Mouse (Mus musculus) kidney, adult 2 months (tissue): ENCODE data around the gene Ppp4r3a. TPM values are rescaled to one million over a fixed set of nuclear protein-coding genes. Genes with fewer than 3 reads are reported as not detected.

Experiments
- DNase-seq: peaks from one replicate; pipeline ENCODE4 v3.0.0; 2021
- H3K27ac ChIP-seq: fragments of 200-500 bp; 2 replicates; pipeline ENCODE4 v1.5.1; 2012; ENCODE audit warnings: low read depth, low read length, control low read depth, inconsistent platforms; ENCODE audit not compliant: insufficient read depth
- H3K27me3 ChIP-seq: fragments of 200-500 bp; replicated peaks from 2 replicates; pipeline ENCODE4 v1.6.1; 2012; ENCODE audit warnings: mild to moderate bottlenecking, moderate library complexity, low read length, inconsistent platforms; ENCODE audit not compliant: control insufficient read depth, insufficient read depth
- H3K36me3 ChIP-seq: fragments of 200-500 bp; 2 replicates; pipeline ENCODE4 v1.6.1; 2012; ENCODE audit warnings: mild to moderate bottlenecking, moderate library complexity, low read length, inconsistent platforms; ENCODE audit not compliant: control insufficient read depth, insufficient read depth
- H3K4me1 ChIP-seq: fragments of 200-500 bp; 2 replicates; pipeline ENCODE4 v1.6.1; 2011; ENCODE audit warnings: low read length; ENCODE audit not compliant: control insufficient read depth, insufficient read depth
- H3K4me3 ChIP-seq: fragments of 200-500 bp; 2 replicates; pipeline ENCODE4 v1.5.1; 2011; ENCODE audit warnings: mild to moderate bottlenecking, low read depth, low read length, control low read depth; ENCODE audit not compliant: insufficient read depth
- CTCF ChIP-seq: fragments of 200-500 bp; conservative IDR thresholded peaks from 2 replicates; pipeline ENCODE4 v1.5.1; 2011; ENCODE audit warnings: low read depth, mild to moderate bottlenecking, control low read depth, low read length, moderate library complexity, mixed read lengths; ENCODE audit not compliant: insufficient read depth, insufficient read length
- POLR2A ChIP-seq: fragments of 200-500 bp; IDR thresholded peaks from one replicate; pipeline ENCODE4 v1.6.1; 2011; ENCODE audit warnings: low read depth, low read length, control low read depth
- WGBS: fragments of 180-500 bp; shearing (Covaris S2); methylation state at CpG from one replicate; pipeline ENCODE4 v1.1.7; 2018; 5-methylcytosine and 5-hydroxymethylcytosine counted together
- polyA plus RNA-seq: library from polyadenylated mRNA; depleted of rRNA; stranded (reverse); fragments of >200 nt; gene quantifications from 2 replicates; pipeline ENCODE4 v1.2.3, GENCODE M21; 2012

The Ppp4r3a gene
- polyA plus RNA-seq, 1 experiment: 10.4 TPM

GRCm38 (mm10) chr12:101002801-101003513 lies 80.5 kb downstream of the Ppp4r3a start:
- Histone ChIP-seq H3K27ac (peak overlapping the region; percentile 37; the same call in 1 of the 2 replicates), H3K4me3 (no peak overlapping the region), H3K4me1 (peaks cover 18% of the 10 kb centered on the region), H3K36me3 (no peaks in the 10 kb centered on the region), H3K27me3 (no peaks in the 10 kb centered on the region)
- whole genome bisulfite sequencing: 56% methylated on average over 4 of the region's 4 CpGs
- peak; percentile 93 for DNase-seq
- TF ChIP-seq CTCF (no peak), POLR2A (no peak)

- H3K4me1 ChIP-seq: peaks cover 28% of the 10 kb centered on the region
- TF ChIP-seq POLR2A (no peak), CTCF (no peak)
- WGBS: 49% methylated on average over 7 of the region's 7 CpGs
- peak; percentile 42 for DNase-seq
- no peak overlapping the region for H3K4me3 ChIP-seq
- no peaks in the 10 kb centered on the region for H3K27me3 ChIP-seq
- no peak overlapping the region for H3K27ac ChIP-seq
- H3K36me3 ChIP-seq: no peaks in the 10 kb centered on the region
Measured at GRCm38 (mm10) chr12:100999061-100999954, 84.2 kb downstream of the Ppp4r3a start.

DNA sequence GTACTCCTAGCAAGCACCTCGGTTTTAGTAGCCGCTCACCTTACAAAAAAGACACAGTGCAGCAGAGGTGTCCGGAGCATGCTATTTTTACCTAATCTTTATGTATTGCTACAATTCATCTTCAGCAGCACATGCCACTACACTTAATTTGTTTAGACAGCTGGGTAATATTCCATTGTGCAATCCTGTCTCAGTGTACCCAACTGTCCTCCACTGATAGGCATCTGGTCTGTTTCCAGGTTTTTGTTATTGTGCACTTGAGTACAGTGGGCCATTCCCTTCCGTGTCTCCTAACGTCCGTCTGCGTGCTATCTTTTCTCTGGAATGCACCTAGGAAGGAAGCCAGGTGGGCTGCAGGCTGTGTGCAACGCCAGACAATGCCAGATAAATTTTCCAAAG lies 84.9 kb downstream of the Ppp4r3a start:
- Histone ChIP-seq H3K4me1 (peaks cover 26% of the 10 kb centered on the region), H3K27me3 (no peaks in the 10 kb centered on the region), H3K27ac (no peak overlapping the region), H3K4me3 (no peak overlapping the region), H3K36me3 (no peaks in the 10 kb centered on the region)
- 63% methylated on average over 8 of the region's 8 CpGs for WGBS
- no peak for DNase-seq
- no peak for TF ChIP-seq CTCF

GRCm38 (mm10) chr12:100997830-100998563 lies 85.5 kb downstream of the Ppp4r3a start:
- H3K4me3 ChIP-seq: no peak overlapping the region
- peaks cover 21% of the 10 kb centered on the region for H3K4me1 ChIP-seq
- no peak for DNase-seq
- no peak overlapping the region for H3K27ac ChIP-seq
- no peaks in the 10 kb centered on the region for H3K27me3 ChIP-seq
- TF ChIP-seq CTCF: no peak
- no peak for TF ChIP-seq POLR2A
- 53% methylated on average over 10 of the region's 10 CpGs for WGBS
- H3K36me3 ChIP-seq: no peaks in the 10 kb centered on the region

DNA sequence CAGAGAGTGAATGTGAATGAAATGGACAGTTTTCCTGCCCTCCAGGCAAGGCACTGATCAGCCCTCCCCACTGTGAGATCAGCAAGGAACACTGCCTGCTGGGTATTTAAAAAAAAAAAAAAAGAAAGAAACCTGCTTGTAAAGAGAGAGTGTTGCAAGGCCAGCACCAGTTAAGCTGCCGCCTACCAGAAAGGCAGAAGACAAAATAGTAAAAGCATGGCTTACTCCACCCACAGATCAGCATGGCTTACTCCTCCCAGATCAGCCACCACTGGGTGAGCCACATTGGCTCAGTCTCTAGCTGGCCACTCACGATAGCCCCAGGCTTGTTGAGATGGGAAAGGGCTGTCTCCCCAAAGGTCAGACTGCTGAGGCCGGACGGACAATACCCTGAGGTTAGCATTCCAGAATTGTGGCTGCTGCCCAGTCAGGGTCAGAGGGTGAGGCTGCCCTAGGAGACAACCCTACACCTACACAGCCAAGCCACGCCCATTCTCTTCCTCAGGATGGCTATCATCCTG lies 87.1 kb downstream of the Ppp4r3a start:
- peak; percentile 63 for DNase-seq
- no peaks in the 10 kb centered on the region for H3K36me3 ChIP-seq
- TF ChIP-seq POLR2A: no peak
- TF ChIP-seq CTCF: no peak
- no peaks in the 10 kb centered on the region for H3K27me3 ChIP-seq
- peaks cover 14% of the 10 kb centered on the region for H3K4me1 ChIP-seq
- WGBS: 46% methylated on average over 5 of the region's 5 CpGs
- no peak overlapping the region for H3K4me3 ChIP-seq
- H3K27ac ChIP-seq: no peak overlapping the region

DNA sequence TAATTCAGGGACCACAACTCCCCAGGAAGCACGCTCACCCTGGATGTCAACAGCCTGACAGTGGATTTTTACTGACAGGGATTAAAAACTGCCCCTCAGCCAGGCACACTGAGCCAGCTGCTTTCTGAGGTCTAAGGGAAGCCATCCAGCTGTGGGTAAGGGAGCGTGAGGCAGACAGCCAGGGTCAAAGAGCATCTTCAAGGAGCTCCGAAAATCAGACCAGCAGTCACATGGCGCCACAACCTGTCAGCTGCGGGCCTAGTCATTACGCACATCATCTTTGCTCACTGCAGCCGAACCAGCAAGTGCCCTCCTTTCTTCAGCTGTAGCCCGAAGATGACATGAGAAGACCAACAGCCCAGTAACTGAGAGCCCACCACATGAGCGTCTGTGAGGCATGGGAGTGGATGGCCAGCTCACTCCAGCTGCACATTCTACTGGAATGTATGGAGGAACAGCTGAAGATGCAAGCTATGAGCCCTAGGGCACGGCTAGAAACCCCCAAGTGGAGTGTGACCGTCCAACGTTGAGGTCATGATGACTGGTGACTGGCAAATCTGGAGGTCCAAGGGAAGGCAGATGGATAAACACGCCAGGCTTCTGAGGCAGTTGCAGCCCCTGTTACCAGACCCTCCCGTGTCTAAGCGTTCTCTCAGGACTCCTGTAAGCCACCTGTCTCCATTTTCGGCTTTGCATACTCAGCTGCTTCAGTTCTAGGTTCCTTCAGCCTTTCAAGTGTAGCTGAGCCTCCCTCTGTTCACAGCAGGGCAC lies 87.7 kb downstream of the Ppp4r3a start:
- no peak overlapping the region for H3K4me3 ChIP-seq
- DNase-seq: peak; percentile 87
- no peak for TF ChIP-seq POLR2A
- no peak for TF ChIP-seq CTCF
- H3K27ac ChIP-seq: no peak overlapping the region
- WGBS: 55% methylated on average over 16 of the region's 16 CpGs
- no peaks in the 10 kb centered on the region for H3K27me3 ChIP-seq
- H3K4me1 ChIP-seq: peaks cover 14% of the 10 kb centered on the region
- H3K36me3 ChIP-seq: no peaks in the 10 kb centered on the region
